Mouse (Mus musculus) kidney, adult 2 months (tissue): ENCODE results near the gene Zfp579.

ENCODE experiments used
- CTCF ChIP-seq: fragments of 200-500 bp; conservative IDR thresholded peaks from 2 replicates; pipeline ENCODE4 v1.5.1; 2011; ENCODE audit warnings: low read depth, mild to moderate bottlenecking, control low read depth, low read length, moderate library complexity, mixed read lengths; ENCODE audit not compliant: insufficient read depth, insufficient read length
- POLR2A ChIP-seq: fragments of 200-500 bp; IDR thresholded peaks from one replicate; pipeline ENCODE4 v1.6.1; 2011; ENCODE audit warnings: low read depth, low read length, control low read depth

- no peak for TF ChIP-seq POLR2A
- TF ChIP-seq CTCF: peak; percentile 91
Observed at GRCm38 (mm10) chr7:4940068-4940479, 55.9 kb downstream of the Zfp579 start.
